Mouse (Mus musculus): ENCODE results near the gene Nos1. TPM values are rescaled to one million over a fixed set of nuclear protein-coding genes. Genes with fewer than 3 reads are reported as not detected.

The Nos1 gene
- polyA plus RNA-seq, 1 experiment from 2014 or later, result 0.07 TPM

GRCm38 (mm10) chr5:117986327-117986726, 205.5 kb downstream of the Nos1 start:
- H3K4me2 ChIP-seq (ENCODE audit: low read depth, low read length), result no peak overlapping the region
- no peaks in the 10 kb centered on the region for H3K9me3 ChIP-seq (replicated peaks; ENCODE audit: control insufficient read depth, low read length)
- H3K9ac ChIP-seq (ENCODE audit: low read depth, low read length), result no peak overlapping the region
- peaks cover 4% of the 10 kb centered on the region for H3K36me3 ChIP-seq (ENCODE audit: control insufficient read depth, insufficient read depth)
- no peak overlapping the region for H3K4me3 ChIP-seq (ENCODE audit: low read depth, low read length)
- WGBS (ENCODE audit: insufficient replicate concordance), result 63% methylated on average over 4 of the region's 4 CpGs
- no peaks in the 10 kb centered on the region; the same call in none of the 2 replicates for H3K4me1 ChIP-seq (ENCODE audit: control insufficient read depth, low read depth, low read length)
- no peaks in the 10 kb centered on the region for H3K27me3 ChIP-seq (ENCODE audit: control insufficient read depth, insufficient read depth, low read depth, low read length)
- ATAC-seq (ENCODE audit: low read depth), result peak; percentile 73
- peak overlapping the region; percentile 52; the same call in 1 of the 2 replicates for H3K27ac ChIP-seq (ENCODE audit: low read length)

GRCm38 (mm10) chr5:117987891-117988290, 207.1 kb downstream of the Nos1 start:
- ATAC-seq (ENCODE audit: low read depth), result no peak
- Histone ChIP-seq H3K27ac (ENCODE audit: low read length) (no peak overlapping the region), H3K36me3 (ENCODE audit: control insufficient read depth, insufficient read depth) (peaks cover 4% of the 10 kb centered on the region), H3K4me3 (ENCODE audit: low read depth, low read length) (no peak overlapping the region), H3K4me2 (ENCODE audit: low read depth, low read length) (no peak overlapping the region), H3K9ac (ENCODE audit: low read depth, low read length) (no peak overlapping the region), H3K9me3 (replicated peaks; ENCODE audit: control insufficient read depth, low read length) (no peaks in the 10 kb centered on the region), H3K4me1 (ENCODE audit: control insufficient read depth, low read depth, low read length) (no peaks in the 10 kb centered on the region; the same call in none of the 2 replicates), H3K27me3 (ENCODE audit: control insufficient read depth, insufficient read depth, low read depth, low read length) (no peaks in the 10 kb centered on the region)
- 64% methylated on average over 3 of the region's 3 CpGs for WGBS (ENCODE audit: insufficient replicate concordance)

- Histone ChIP-seq H3K27ac (ENCODE audit: low read length) (no peak overlapping the region), H3K4me2 (ENCODE audit: low read depth, low read length) (no peak overlapping the region), H3K9ac (ENCODE audit: low read depth, low read length) (no peak overlapping the region), H3K4me1 (ENCODE audit: control insufficient read depth, low read depth, low read length) (no peaks in the 10 kb centered on the region; the same call in none of the 2 replicates), H3K36me3 (ENCODE audit: control insufficient read depth, insufficient read depth) (peaks cover 4% of the 10 kb centered on the region), H3K4me3 (ENCODE audit: low read depth, low read length) (no peak overlapping the region), H3K27me3 (ENCODE audit: control insufficient read depth, insufficient read depth, low read depth, low read length) (no peaks in the 10 kb centered on the region), H3K9me3 (replicated peaks; ENCODE audit: control insufficient read depth, low read length) (no peaks in the 10 kb centered on the region)
- no peak for ATAC-seq (ENCODE audit: low read depth)
- WGBS (ENCODE audit: insufficient replicate concordance), result 77% methylated on average over 9 of the region's 9 CpGs
Measured at GRCm38 (mm10) chr5:117988367-117988766, 207.5 kb downstream of the Nos1 start.

GRCm38 (mm10) chr5:117989773-117990172, 208.9 kb downstream of the Nos1 start:
- Histone ChIP-seq H3K27ac (ENCODE audit: low read length) (no peak overlapping the region), H3K4me1 (ENCODE audit: control insufficient read depth, low read depth, low read length) (no peaks in the 10 kb centered on the region; the same call in none of the 2 replicates), H3K4me2 (ENCODE audit: low read depth, low read length) (no peak overlapping the region), H3K9ac (ENCODE audit: low read depth, low read length) (no peak overlapping the region), H3K36me3 (ENCODE audit: control insufficient read depth, insufficient read depth) (peaks cover 4% of the 10 kb centered on the region), H3K27me3 (ENCODE audit: control insufficient read depth, insufficient read depth, low read depth, low read length) (no peaks in the 10 kb centered on the region), H3K4me3 (ENCODE audit: low read depth, low read length) (no peak overlapping the region), H3K9me3 (replicated peaks; ENCODE audit: control insufficient read depth, low read length) (no peaks in the 10 kb centered on the region)
- WGBS (ENCODE audit: insufficient replicate concordance), result 71% methylated on average over 6 of the region's 6 CpGs
- ATAC-seq (ENCODE audit: low read depth), result no peak

- no peak for ATAC-seq (ENCODE audit: low read depth)
- Histone ChIP-seq H3K27me3 (ENCODE audit: control insufficient read depth, insufficient read depth, low read depth, low read length) (no peaks in the 10 kb centered on the region), H3K9ac (ENCODE audit: low read depth, low read length) (no peak overlapping the region), H3K4me2 (ENCODE audit: low read depth, low read length) (no peak overlapping the region), H3K36me3 (ENCODE audit: control insufficient read depth, insufficient read depth) (peaks cover 4% of the 10 kb centered on the region), H3K27ac (ENCODE audit: low read length) (no peak overlapping the region), H3K9me3 (replicated peaks; ENCODE audit: control insufficient read depth, low read length) (no peaks in the 10 kb centered on the region), H3K4me1 (ENCODE audit: control insufficient read depth, low read depth, low read length) (no peaks in the 10 kb centered on the region; the same call in 1 of the 2 replicates), H3K4me3 (ENCODE audit: low read depth, low read length) (no peak overlapping the region)
- WGBS (ENCODE audit: insufficient replicate concordance), result 68% methylated on average over 3 of the region's 3 CpGs
Measured at GRCm38 (mm10) chr5:117990957-117991356, 210.1 kb downstream of the Nos1 start.

- no peaks in the 10 kb centered on the region for H3K27me3 ChIP-seq (ENCODE audit: control insufficient read depth, insufficient read depth, low read depth, low read length)
- no peak overlapping the region for H3K27ac ChIP-seq (ENCODE audit: low read length)
- no peaks in the 10 kb centered on the region for H3K9me3 ChIP-seq (replicated peaks; ENCODE audit: control insufficient read depth, low read length)
- H3K9ac ChIP-seq (ENCODE audit: low read depth, low read length), result no peak overlapping the region
- 84% methylated on average over 6 of the region's 6 CpGs for WGBS (ENCODE audit: insufficient replicate concordance)
- H3K4me1 ChIP-seq (ENCODE audit: control insufficient read depth, low read depth, low read length), result peaks cover 7% of the 10 kb centered on the region
- H3K36me3 ChIP-seq (ENCODE audit: control insufficient read depth, insufficient read depth), result peaks cover 4% of the 10 kb centered on the region; the same call in 1 of the 2 replicates
- H3K4me3 ChIP-seq (ENCODE audit: low read depth, low read length), result no peak overlapping the region
- ATAC-seq (ENCODE audit: low read depth), result no peak
- no peak overlapping the region for H3K4me2 ChIP-seq (ENCODE audit: low read depth, low read length)
Measured at GRCm38 (mm10) chr5:117993550-117993949, 212.7 kb downstream of the Nos1 start.

GRCm38 (mm10) chr5:117995372-117995901, 214.6 kb downstream of the Nos1 start:
- H3K27me3 ChIP-seq (ENCODE audit: control insufficient read depth, insufficient read depth, low read depth, low read length), result no peaks in the 10 kb centered on the region
- H3K9ac ChIP-seq (ENCODE audit: low read depth, low read length), result no peak overlapping the region
- WGBS (ENCODE audit: insufficient replicate concordance), result 68% methylated on average over 8 of the region's 8 CpGs
- H3K4me1 ChIP-seq (ENCODE audit: control insufficient read depth, low read depth, low read length), result peaks cover 7% of the 10 kb centered on the region
- no peak overlapping the region for H3K27ac ChIP-seq (ENCODE audit: low read length)
- ATAC-seq (ENCODE audit: low read depth), result no peak
- H3K9me3 ChIP-seq (replicated peaks; ENCODE audit: control insufficient read depth, low read length), result no peaks in the 10 kb centered on the region
- H3K4me3 ChIP-seq (ENCODE audit: low read depth, low read length), result no peak overlapping the region
- no peak overlapping the region for H3K4me2 ChIP-seq (ENCODE audit: low read depth, low read length)
- peaks cover 4% of the 10 kb centered on the region for H3K36me3 ChIP-seq (ENCODE audit: control insufficient read depth, insufficient read depth)

- Histone ChIP-seq H3K9me3 (replicated peaks; ENCODE audit: control insufficient read depth, low read length) (no peaks in the 10 kb centered on the region), H3K9ac (ENCODE audit: low read depth, low read length) (no peak overlapping the region), H3K27me3 (ENCODE audit: control insufficient read depth, insufficient read depth, low read depth, low read length) (no peaks in the 10 kb centered on the region), H3K27ac (ENCODE audit: low read length) (no peak overlapping the region), H3K4me1 (ENCODE audit: control insufficient read depth, low read depth, low read length) (peaks cover 7% of the 10 kb centered on the region), H3K4me3 (ENCODE audit: low read depth, low read length) (no peak overlapping the region), H3K4me2 (ENCODE audit: low read depth, low read length) (no peak overlapping the region), H3K36me3 (ENCODE audit: control insufficient read depth, insufficient read depth) (peaks cover 7% of the 10 kb centered on the region)
- ATAC-seq (ENCODE audit: low read depth), result no peak
- WGBS (ENCODE audit: insufficient replicate concordance), result 58% methylated on average over 6 of the region's 6 CpGs
Measured at GRCm38 (mm10) chr5:117995911-117996310, 215.1 kb downstream of the Nos1 start.

- Histone ChIP-seq H3K27me3 (ENCODE audit: control insufficient read depth, insufficient read depth, low read depth, low read length) (no peaks in the 10 kb centered on the region), H3K9me3 (replicated peaks; ENCODE audit: control insufficient read depth, low read length) (no peaks in the 10 kb centered on the region), H3K9ac (ENCODE audit: low read depth, low read length) (no peak overlapping the region), H3K27ac (ENCODE audit: low read length) (no peak overlapping the region), H3K4me2 (ENCODE audit: low read depth, low read length) (no peak overlapping the region), H3K4me3 (ENCODE audit: low read depth, low read length) (no peak overlapping the region), H3K4me1 (ENCODE audit: control insufficient read depth, low read depth, low read length) (peaks cover 7% of the 10 kb centered on the region), H3K36me3 (ENCODE audit: control insufficient read depth, insufficient read depth) (peaks cover 4% of the 10 kb centered on the region; the same call in 1 of the 2 replicates)
- ATAC-seq (ENCODE audit: low read depth), result no peak
- WGBS (ENCODE audit: insufficient replicate concordance), result 68% methylated on average over 6 of the region's 6 CpGs
Measured at GRCm38 (mm10) chr5:117996581-117996980, 215.7 kb downstream of the Nos1 start.
